Mouse (Mus musculus) inflammation-experienced regulatory T-cells (primary cell): ENCODE data around the gene Fads2. TPM values are rescaled to one million over a fixed set of nuclear protein-coding genes. Genes with fewer than 3 reads are reported as not detected.

Experiments used
- polyA plus RNA-seq, 2 experiments: library from polyadenylated mRNA; unstranded; fragments of 100-300 nt; shearing (Covaris generic); gene quantifications; one replicate each; pipeline ENCODE4 v1.2.1; 2017

Fads2 gene
- polyA plus RNA-seq, result 1 to 10 TPM in 1 of 2 experiments, under 1 TPM in 1; 0.33 to 1.3 TPM

DNA sequence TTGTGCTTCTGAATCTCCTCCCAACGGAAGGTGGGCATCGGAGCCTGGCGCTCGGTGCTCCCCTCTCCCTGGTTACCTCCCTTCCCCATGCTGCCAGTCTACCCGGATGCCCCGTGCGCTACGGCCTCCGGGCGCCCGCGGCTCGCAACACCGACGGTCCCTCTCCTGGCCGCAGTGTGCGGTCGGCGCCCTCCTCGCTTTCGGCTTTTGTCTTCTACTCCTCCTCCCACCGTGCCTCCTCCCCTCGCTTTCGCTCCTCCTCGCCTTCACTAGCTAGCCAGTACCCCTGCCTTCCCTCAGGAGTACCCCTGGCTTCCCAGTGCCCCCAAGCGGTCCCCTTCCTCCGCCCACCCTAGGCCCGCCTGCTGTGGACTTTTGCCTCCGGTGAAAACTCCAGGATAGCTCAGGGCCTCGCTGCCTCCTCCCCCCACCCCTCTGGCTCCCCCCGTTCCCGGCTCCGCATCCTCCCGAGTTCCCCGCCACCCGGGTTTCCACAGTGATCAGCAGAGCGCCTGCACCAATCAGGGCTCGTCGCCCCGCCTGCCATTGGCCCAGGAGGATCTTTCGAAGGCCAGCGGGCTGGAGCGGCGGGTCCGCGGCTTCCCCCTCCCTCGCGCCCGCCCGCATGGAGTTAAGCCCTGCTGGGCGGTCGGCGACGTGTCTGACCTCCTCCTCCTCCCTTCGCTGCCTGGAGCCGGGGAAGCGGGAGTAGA lies at the start of gene Fads2:
Gene Fads2 (minus strand): TSS at position 406 of the 713 bp plus-strand sequence.

DNA sequence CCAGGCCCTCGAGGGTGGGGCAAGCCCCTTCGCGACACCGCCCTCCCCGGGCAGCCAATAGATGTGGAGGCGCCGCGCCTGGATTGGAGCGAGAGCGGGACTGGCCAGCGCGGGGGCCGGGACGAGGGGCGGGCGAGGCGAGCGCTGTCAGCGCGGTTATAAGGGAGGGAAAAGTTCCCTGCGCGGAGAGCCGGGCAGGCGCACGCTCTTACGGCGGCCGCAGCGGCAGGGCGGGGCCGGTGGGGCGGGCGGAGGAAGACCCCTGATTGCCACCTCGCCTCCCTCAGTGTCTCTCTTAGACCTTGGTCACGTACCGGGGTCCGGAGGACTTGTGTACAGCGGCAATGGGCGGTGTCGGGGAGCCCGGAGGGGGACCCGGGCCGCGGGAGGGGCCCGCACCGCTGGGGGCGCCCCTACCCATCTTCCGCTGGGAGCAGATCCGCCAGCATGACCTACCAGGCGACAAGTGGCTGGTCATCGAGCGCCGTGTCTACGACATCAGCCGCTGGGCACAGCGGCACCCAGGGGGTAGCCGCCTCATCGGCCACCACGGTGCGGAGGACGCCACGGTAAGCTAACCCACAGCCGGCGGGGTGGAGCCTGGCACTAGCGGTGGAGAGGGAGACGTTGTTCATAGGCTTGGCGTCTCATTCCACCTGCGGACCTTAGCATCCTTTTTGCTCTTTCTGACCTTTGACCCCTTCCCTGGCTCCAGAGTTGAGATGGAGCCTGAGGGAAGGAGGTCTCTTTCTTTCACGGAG lies 60.0 kb downstream of the Fads2 start, which contains the start of gene Fads3:
Gene Fads3 (plus strand): TSS at position 182 of the 761 bp plus-strand sequence.

Other genes with a start within 250 kb of the Fads2 start
- gene Incenp, start 202.2 kb downstream of the Fads2 start, polyA plus RNA-seq, result 10 to 100 TPM; 37.1 to 42.8 TPM
- gene Fth1, start 121.1 kb downstream of the Fads2 start, polyA plus RNA-seq, result 1,000 to 10,000 TPM; 2,093 to 2,421 TPM
- under 1 TPM in 1 of 2 experiments, not detected in 1; 0.33 TPM for gene Best1, start 100.1 kb downstream of the Fads2 start, polyA plus RNA-seq
- under 1 TPM; 0.27 to 0.37 TPM for gene Rab3il1, start 100.1 kb downstream of the Fads2 start, polyA plus RNA-seq
- under 1 TPM in 1 of 2 experiments, not detected in 1; 0.75 TPM for gene Fads3, start 60.2 kb downstream of the Fads2 start, polyA plus RNA-seq
- gene Fads1, start 81.1 kb upstream of the Fads2 start, polyA plus RNA-seq, result 10 to 100 TPM; 13.1 to 14.9 TPM
- gene Tmem258, start 102.3 kb upstream of the Fads2 start, polyA plus RNA-seq, result 100 to 1,000 TPM; 254 to 276 TPM
- 10 to 100 TPM; 19.2 to 34.8 TPM for gene Fen1, start 102.4 kb upstream of the Fads2 start, polyA plus RNA-seq
- gene Myrf, start 139.0 kb upstream of the Fads2 start, polyA plus RNA-seq, result 1 to 10 TPM in 1 of 2 experiments, under 1 TPM in 1; 0.19 to 2.5 TPM
- under 1 TPM; 0.12 to 0.26 TPM for gene Dagla, start 203.1 kb upstream of the Fads2 start, polyA plus RNA-seq